Mouse (Mus musculus): ENCODE measurements around the gene Cd81.

Gene Cd81

DNA sequence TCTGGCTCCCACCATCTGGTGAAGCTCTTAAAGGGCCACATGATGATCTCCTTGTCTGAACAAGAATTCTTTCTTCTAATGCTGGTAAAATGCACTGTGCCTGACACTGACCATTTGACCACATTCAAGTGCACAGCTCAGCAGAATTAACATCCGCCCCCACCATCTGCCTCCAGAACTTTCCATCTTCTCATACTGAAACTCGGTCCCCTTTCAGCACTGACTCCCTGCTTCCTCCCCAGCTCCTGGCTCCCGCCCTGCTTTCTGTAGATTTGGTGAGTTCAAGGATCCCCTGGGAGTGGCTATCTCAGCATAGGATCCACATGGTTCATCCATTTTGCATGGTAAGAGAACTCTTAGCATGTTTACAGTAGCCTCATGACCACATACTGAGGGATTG lies 31.8 kb upstream of the Cd81 start:
- DNase-seq (ENCODE audit: low read depth, low spot score), result no peak

DNA sequence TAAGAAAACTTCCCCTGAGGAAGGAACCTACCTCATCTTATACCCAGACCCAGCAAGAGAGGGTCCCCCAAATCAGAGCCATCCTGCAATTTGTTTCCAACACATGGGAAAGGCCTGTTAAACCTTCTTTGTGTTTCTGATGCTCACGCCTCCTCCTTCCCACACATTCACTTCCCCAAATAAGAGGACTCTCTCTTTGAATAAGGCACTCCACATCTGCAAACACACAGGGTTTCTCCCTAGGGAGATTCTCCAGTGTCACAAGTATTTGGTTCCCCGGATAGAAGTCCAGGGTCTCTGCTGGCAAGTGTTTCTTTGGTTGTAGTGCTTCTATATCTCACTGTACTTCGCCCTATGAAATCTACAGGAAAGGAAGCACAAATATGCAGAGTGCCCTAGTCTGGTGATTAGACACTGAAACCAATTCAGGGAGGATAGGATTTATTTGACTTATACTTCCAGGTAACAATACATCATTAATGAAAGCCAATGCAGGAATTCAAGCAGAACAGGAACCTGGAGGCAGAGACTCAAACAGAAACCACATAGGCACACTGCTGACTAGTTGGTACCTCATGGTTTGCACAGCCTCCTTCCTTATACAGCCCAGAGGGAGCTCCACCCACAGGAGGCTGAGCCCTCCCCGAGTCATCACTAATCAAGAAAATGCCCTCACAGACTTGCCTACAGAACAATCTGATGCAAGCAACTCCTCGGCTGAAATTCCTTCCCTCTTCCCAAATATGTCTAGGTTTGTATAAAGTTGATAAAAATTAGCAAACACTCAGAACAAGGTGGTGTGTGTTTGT lies 31.0 kb upstream of the Cd81 start:
- DNase-seq (ENCODE audit: low read depth, low spot score), result no peak

DNA sequence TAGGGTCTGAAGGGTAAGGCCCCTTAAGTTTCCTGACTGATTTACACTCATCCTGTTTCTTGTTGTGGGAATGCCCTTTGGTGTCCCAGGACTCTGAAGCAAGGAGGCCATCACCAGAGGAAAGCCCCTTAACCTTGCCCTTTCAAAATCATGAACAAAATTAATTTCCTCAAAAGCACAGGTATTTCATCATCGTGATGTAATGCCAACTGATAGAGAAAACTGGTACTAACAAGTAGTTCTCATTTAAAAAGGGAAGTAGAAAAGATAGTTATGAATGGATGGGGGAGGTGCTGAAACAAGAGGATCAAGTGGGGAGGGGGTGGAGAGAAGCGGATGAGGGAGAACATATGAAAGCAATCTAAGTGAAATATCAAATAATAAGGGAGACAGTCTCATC lies 29.0 kb upstream of the Cd81 start:
- DNase-seq (ENCODE audit: low read depth, low spot score), result no peak

DNA sequence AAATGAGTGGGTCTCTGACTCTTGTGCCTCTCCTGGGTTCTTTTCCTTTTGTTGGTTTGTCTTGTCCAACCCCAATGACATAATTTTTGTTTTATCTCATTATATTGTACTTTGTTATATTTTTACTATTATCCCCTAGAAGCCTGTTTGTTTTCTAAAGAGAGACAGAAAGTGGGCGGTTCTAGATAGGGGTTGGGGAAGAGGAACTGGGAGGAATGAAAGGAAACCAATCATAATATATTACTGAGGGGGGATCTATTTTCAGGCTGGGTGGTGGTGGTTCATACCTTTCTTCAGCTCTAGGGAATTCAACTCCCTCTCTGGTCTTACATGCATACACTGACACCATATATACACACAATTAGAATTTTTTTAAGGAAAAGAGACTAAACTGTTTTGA lies 28.2 kb upstream of the Cd81 start:
- no peak for DNase-seq (ENCODE audit: low read depth, low spot score)

DNA sequence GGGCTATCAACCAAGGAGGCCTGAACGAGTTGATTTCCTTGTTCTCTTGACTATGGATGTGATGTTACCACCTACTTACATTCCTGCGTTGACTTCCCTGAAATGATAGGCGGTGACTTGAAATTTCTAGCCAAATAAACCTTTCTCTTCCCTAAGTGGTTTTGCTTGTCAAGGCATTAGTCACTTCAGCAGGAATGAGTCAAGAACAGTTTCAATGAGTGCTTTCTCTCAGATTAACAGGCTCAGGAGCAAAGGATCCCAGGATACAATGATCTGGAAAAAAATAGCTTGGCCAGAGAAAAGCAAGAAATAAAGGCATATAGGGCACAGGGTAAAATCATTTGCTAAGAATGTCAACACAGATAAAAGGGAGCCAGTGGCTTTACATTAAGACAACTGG lies 27.0 kb upstream of the Cd81 start:
- no peak for DNase-seq (ENCODE audit: low read depth, low spot score)

DNA sequence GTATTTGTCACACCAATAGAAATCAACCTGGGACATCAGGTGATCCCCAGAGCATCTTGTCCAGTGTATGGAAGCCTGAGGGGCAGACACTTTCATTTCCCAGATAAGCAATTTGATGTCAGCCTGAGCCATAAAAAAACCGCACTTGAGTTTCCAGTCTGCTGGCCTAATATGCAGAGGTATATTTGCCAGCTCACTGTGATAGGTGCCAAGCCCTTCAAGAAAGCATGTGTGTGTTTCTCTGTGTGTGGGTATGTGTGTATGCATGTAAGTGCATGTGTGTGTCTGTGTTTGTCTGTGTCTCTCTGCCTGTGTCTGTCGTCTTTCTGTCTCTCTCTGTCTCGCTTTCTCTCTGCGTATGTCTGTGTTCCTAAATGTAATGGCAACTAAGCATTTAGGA lies 25.3 kb upstream of the Cd81 start:
- no peak for DNase-seq (ENCODE audit: low read depth, low spot score)

DNA sequence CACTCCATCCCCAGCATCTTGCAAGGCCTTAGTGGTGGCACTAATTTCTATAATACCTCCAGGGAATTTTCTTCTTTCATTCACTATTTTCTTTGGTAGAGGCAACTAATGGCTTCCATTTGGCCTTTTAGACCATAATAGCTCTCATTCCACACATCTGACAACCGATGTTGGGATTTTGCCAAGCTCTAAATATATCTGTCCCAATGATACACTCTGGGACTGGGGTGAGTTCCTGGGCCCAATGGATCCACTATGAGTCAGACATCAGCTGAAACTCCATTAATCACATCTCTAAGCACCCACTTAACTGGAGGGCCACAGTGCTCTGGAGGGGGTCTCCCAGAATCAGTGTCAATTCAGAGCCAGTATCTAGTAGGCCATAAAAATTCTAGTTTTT lies 20.7 kb upstream of the Cd81 start:
- no peak for DNase-seq (ENCODE audit: low read depth, low spot score)

DNA sequence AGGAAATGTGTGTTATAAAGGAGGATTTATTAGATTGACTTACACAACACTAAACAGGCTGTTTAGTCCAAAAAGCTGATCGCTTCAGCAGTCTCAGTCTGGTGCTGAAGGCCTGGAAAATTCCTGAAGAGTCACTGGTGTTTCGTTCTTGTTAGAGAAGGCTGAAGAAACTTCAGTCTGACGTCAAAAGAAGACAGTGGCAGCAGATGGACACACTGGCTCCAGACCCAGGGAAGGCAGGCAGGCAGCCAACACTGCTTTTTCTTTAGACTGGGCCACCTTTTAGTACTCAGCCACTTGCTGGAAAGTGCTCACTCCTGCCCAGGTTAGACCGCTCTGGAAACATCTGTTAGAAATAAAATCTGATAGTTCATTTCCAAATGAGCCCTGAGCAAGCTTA lies 19.0 kb upstream of the Cd81 start:
- no peak for DNase-seq (ENCODE audit: low read depth, low spot score)

DNA sequence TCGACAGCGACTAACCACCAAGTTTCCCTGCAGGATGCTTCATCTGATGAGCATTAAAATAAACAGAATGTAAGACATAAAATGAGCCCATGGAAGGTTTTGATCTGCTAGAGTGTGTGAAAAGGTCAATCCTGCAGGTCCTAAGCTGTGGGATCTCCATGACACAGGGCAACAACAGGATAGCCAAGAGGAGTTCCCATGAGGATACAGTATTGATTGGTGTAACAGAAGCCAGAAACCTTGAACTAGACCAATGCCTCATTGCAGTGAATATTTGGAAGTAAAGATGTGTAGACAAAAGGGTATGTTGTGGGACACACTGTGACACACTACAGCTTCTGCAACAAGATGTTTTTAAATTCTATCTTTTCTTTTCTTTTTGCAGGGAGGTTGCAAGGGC lies 18.4 kb upstream of the Cd81 start:
- DNase-seq (ENCODE audit: low read depth, low spot score), result no peak

DNA sequence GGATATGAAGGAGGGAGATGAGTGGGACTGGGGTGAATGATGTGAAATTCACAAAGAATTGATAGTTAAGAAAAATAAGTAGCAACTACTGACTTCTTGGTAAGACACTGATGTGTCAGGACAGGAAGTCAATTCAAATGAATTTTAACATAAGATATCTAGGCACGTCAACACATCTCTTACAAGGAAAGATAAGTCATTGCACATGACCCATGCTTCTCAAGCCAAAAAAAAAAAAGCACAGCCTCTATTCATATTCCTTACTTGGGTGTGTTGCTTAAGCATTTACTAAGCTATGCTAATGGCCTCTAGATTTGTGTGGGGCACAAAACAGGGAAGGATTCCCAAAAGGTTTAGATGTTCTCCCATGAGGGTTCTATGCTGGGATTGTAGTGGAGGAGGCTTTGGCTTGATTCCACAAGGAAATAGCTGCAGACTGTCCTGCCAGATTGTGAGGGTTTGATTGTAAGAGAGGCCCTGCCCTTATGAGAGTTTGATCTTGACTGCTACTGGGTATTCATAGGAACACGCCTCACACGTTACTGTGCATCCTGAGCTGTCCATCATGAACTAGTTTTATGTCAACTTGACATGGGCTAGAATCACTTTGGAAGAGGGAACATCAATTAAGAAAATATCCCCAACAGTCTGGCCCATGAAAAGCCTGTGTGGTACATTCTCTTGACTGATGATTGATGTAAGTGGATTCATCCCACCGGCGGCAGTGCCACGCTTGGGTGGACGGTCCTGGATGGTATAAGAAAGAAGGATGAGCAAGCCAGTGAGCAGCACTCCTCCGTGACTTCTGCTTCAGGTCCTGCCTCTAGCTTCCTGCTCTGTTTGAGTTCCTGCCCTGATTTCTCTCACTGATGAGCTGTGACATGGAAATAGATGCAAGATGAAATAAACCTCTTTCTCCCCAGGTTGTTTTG lies 17.8 kb upstream of the Cd81 start:
- no peak for DNase-seq (ENCODE audit: low read depth, low spot score)

DNA sequence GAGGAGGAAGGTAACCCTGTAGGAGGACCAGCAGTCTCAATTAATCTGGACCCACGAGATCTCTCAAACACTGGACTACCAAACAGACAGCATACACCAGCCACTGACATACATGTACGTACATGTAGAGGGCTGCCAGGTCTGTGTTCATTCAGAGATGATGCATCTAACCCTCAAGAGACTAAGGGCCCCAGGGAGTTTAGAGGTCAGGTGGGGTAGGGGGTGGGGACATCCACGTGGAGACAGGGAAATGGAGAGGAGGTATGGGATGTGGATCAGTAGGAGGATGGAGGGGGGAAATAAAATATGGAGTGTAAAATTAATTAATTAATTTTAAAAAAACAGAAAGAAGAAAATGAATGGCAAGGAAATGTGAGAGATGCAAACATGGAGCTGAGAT lies 15.8 kb upstream of the Cd81 start:
- DNase-seq (ENCODE audit: low read depth, low spot score), result no peak

DNA sequence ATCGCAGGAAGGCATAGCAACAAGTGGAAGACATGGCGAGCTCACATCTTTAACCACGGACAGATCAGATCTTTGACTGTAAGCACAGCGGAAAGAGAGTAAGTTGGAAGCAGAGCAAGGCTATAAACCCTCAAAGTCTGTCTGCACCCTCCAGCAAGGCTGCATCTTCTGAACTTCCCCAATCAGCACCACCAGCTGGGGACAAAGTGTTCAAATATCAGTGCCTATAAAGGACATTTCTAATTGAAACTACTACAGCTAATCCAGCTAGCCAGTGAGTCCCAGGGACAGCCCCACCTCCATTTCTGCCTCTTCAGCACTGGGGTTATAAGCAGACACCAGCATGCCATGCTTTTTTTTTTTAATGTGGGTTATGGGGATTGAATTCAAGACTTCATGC lies 15.2 kb upstream of the Cd81 start:
- no peak for DNase-seq (ENCODE audit: low read depth, low spot score)

DNA sequence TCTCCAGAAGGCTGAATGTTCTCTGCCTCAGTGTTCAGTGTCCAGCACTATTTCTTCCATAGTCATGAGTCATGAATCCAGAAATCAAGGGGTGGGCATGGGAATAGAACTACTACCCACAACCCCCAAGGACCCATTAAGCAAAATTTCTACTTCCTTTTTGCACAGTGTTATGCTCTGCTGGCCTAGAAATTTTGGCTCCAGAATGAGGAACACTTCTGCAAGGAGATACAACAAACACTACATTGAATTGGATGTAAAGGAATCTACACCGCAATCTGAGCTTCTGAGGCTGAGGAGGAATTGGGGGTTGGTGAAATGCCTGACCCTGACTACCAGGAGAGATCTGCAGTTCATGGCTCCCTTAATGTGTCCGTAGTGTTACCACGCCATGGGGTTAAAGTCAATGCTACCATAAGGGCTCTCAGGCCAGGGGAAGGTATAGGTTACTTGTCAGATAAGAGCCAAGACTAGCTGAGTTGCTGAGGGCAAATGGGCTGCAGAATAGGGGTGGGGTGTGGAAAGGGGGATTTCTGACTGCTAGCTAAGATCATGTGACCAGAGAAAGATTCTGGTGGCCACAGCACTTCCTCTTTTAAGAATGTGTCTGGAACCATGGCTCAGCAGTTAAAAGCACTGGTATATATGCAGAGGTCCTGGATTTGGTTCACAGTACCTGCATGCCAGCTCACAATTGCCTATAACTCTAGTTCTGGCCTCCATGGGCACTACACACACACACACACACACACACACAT lies 14.2 kb upstream of the Cd81 start:
- no peak for DNase-seq (ENCODE audit: low read depth, low spot score)

DNA sequence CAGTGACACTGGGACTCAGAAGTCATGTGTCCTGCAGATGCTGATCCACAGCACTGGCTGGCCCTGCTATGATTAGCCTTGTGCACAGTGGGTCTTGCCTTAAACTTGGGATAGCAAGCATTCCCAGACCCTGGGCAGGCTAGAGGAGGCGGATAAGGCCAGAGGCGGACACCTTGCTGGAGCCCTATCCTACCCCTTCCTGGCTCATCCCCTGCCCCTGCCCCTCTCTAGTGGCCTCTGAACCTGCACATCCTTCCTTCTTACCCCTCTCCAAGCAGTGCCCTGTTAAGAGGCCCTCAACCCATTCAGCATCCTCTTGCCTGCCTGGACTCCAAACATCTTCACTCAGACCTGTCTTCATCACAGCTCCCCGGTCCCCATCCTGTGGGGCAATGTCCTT lies 12.0 kb upstream of the Cd81 start:
- DNase-seq (ENCODE audit: low read depth, low spot score), result no peak

DNA sequence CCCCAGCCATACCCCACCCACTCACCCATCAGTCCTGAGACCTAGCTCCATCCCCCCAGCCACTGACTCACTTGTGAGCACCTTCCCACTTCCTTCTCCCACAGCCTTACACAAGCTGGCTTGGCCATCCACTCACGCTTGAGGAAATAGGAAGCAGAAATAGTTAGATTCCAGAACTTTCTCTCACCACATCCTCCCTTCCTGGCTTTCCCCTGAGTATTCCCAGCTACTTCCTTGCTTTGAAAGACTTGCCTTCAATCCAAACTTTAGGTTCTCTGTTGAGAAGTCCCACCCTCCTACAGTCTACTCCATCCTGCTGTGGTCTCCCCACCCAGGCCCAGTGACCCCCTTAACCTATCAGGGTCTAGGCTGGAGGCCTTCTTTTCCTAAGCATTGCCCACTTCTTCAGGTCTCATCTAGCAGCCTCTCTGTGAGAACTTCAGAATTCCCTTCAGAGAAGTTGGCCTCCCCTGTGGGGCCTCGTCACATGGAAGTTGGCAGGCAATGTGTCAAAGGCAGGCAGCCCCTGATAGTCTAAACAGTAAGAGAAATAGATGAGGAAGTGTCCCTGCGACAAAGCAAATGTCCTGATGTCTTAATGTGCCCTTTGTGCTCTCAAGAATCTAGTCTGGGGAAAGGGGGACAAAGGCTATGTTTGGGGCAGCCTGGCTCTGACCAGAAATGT lies 11.3 kb upstream of the Cd81 start:
- DNase-seq (ENCODE audit: low read depth, low spot score), result no peak

DNA sequence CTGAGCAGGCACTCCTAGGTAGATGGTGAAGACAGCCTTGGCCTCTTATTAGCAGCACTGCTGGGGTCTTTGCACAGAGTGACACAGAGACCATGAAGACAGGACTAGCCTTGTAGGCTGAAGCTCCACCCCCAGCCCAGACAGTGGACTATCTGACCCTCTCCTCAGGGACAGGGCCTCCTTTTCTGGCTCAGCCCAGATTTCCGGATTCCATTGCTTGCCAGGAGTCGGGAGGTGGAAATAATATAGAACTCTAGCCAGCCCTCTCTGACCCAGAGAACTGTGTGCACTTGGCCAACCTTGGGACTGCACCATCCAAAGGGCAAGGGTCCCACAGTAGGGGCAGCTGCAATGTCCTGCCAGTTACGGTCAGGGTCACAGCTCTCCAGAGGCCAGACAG lies 10.4 kb upstream of the Cd81 start:
- no peak for DNase-seq (ENCODE audit: low read depth, low spot score)

DNA sequence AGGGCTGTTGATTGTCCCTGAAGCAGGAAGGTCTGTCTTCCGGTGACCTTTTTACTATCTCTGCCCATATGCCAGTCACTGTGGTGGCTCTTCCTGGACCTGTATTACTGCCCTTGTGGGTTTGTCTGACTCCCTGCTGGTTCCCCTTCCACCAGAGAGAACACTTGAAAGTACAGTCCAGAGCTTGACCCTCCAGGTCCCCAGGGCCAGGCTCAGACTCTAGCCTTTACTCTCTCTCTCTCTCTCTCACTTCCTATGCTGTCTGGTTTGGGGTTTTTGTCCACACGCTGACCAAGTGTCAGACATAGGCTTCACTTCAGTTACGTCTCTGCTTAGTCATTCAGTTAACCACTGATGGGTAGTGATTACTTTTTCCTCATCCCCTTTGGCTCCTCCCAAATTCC lies 9.6 kb upstream of the Cd81 start:
- no peak for DNase-seq (ENCODE audit: low read depth, low spot score)

DNA sequence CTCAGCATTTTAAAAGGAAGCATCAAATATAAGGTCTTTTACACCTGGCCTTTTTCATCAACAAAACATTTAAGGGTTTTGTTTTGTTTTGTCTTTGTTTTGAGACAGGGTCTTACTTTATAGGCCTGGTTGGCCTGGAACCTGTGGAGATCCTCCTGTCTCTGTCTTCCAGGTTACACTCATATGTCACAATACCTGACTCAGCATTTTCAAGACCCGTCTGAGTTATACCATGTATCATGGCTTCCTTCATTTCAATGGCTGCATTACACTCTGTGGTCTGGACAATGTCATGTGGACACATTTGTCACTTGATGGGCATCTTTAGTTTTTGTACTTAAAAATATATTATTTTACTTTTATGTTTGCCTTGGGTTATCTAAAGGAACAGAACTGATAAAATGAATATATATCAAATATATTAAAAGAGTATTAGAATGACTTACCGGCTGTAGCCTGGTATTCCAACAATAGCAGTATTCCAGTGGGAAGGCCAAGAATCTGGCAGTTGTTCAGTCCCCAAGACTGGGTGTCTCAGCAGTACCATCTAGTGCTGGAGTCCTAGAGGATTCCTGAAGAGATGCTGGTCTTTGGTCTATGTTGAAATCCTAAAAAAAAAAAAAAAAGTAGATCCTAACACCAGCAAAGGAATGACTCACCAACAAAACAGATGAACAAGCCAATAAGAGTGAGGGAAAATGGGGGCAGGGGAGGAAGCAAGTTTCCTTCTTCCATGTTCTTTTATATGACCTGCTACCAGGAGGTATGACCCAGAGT lies 8.3 kb upstream of the Cd81 start:
- DNase-seq (ENCODE audit: low read depth, low spot score), result no peak

DNA sequence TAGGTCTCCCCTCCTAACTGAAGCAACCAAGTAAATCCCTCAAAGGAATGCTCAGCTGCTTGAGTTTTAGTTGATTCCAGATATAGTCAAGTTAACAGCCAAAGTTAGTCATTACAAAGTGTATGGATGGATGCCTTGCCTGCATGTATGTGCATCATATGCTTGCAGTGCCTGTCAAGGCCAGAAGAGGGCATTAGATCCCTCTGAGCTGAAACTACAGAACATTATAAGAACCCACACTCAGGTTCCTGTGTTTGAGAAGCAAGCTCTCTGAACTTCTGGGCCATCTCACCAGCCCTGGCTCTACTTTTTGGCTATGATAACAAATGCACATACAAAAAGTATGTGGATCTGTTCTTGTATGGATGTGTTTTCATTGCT lies 7.7 kb upstream of the Cd81 start:
- no peak for DNase-seq (ENCODE audit: low read depth, low spot score)

DNA sequence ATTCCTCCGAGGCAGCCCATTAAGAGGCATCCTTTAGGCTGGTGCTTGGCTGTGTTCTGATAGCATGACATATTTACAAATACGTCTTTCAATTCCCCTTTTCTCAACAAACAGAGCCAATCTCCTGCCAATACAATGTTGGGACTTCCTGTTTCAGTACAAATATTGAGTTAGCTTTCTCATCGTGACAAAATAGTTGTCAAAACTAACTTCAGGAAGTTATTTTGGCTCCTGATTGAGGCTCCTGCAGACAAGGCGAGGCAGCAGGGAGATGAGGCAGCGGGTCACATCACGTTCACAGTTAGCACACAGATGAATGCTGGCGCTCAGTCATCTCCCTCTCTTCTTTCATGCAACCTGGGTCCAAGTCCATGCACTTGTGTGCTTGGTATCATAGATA lies 6.2 kb upstream of the Cd81 start:
- DNase-seq (ENCODE audit: low read depth, low spot score), result no peak

DNA sequence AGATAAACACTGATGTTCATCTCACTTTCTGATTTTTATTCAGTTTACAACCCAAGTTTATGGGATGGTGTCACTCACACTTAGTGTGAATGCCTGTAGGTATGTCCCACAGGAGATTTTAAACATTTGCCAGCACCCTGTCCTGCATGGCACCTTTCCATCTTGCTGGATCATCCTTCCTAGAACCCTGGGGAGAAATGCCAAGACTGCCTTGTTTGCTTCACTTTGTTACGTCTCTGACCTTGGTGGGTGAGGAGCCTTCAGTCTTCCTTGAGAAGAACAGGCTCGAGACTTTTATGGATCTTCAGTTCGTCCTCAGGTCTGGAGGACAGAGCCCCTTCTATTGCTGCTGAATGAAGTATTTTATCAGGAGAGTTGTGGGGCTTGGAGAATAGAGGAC lies 3.2 kb upstream of the Cd81 start:
- no peak for DNase-seq (ENCODE audit: low read depth, low spot score)

All from brain, embryonic 18.5 days (tissue).